Mouse (Mus musculus) cerebellum, adult 2 months (tissue): Measurements from ENCODE around the gene Mlip.

ENCODE experiments used
- CTCF ChIP-seq: fragments of 200-500 bp; IDR thresholded peaks from 2 replicates; pipeline ENCODE4 v1.5.1; 2011; ENCODE audit warnings: low read depth, mild to moderate bottlenecking, control low read depth, low read length, moderate library complexity, borderline replicate concordance; ENCODE audit not compliant: insufficient read depth
- POLR2A ChIP-seq: fragments of 200-500 bp; IDR thresholded peaks from 2 replicates; pipeline ENCODE4 v1.6.1; 2011; ENCODE audit warnings: low read length, control low read depth, borderline replicate concordance; ENCODE audit not compliant: insufficient read depth

- TF ChIP-seq CTCF (no peak), POLR2A (no peak)
Measured at GRCm38 (mm10) chr9:77398856-77399631, 46.3 kb upstream of the Mlip start.
